In genomic region chr14:103694295-103694694, GRCm38 (mm10) we compare ENCODE assay signal across 9 mouse cellular contexts. TPM values are rescaled to one million over a fixed set of nuclear protein-coding genes. Genes with fewer than 3 reads are reported as not detected.
DNase-seq lines count a peak whose midpoint lies in the region; ATAC-seq and TF ChIP-seq lines count a peak whose summit lies in the region.
"Had no signal": no experiment of that assay in that cellular context is flagged by ENCODE, and none has a peak within 500 bp of the region (broad histone marks: within the 10 kb centered on the region; RNA-seq: fewer than 3 reads in every experiment).

No protein-coding gene starts in this region.

- DNase-seq in layer of hippocampus, adult 11-12 months (ENCODE audit: low spot score): peak; percentile 67
- no peak for DNase-seq in layer of hippocampus, adult 9-10 months (ENCODE audit: low spot score)
- DNase-seq in ES-E14 (ENCODE audit: low read depth, low spot score): peak; percentile 69
- peak; percentile 35 for DNase-seq in c-Kit-positive CD71-positive TER-119-negative erythroid progenitor cells, embryonic 14.5 days (ENCODE audit: low read depth)
- peak; percentile 78 for DNase-seq in forebrain, embryonic 14.5 days (ENCODE audit: low spot score)
- peak; percentile 29 to 66 for DNase-seq in kidney, postnatal 36 days
- peak; percentile 54 for DNase-seq in thymus, postnatal 14 days

- H3K9me3 ChIP-seq in ES-E14 (ENCODE audit: control insufficient read depth, insufficient read depth, low read depth, low read length): no peaks in the 10 kb centered on the region
- no peaks in the 10 kb centered on the region for H3K9me3 ChIP-seq in forebrain, embryonic 14.5 days (replicated peaks; ENCODE audit: control insufficient read depth, low read length)
- H3K9me3 ChIP-seq in midbrain, embryonic 15.5 days: no peaks in the 10 kb centered on the region
- H3K9me3 ChIP-seq: megakaryocyte, embryonic 14.5 days had no signal

- no peak overlapping the region for H3K4me3 ChIP-seq in ES-E14 (ENCODE audit: insufficient read depth in 1 of 2, low read depth in 1 of 2, low read length in 2 of 2, poor library complexity in 1 of 2, severe bottlenecking in 1 of 2)
- H3K4me3 ChIP-seq in forebrain, embryonic 14.5 days (ENCODE audit: low read depth, low read length): no peak overlapping the region
- H3K4me3 ChIP-seq in midbrain, embryonic 15.5 days: no peak overlapping the region
- H3K4me3 ChIP-seq: megakaryocyte, embryonic 14.5 days had no signal

- 12% methylated on average over 1 of the region's 1 CpGs for WGBS in forebrain, embryonic 14.5 days
- WGBS in midbrain, embryonic 15.5 days: 46% methylated on average over 1 of the region's 1 CpGs

- no peaks in the 10 kb centered on the region for H3K27me3 ChIP-seq in forebrain, embryonic 14.5 days (replicated peaks; ENCODE audit: control insufficient read depth, insufficient read depth, low read length)
- H3K27me3 ChIP-seq in midbrain, embryonic 15.5 days (replicated peaks): no peaks in the 10 kb centered on the region
- H3K27me3 ChIP-seq: megakaryocyte, embryonic 14.5 days had no signal

- peak; percentile 69 for ATAC-seq in forebrain, embryonic 14.5 days
- ATAC-seq in midbrain, embryonic 15.5 days (replicated peaks): peak; percentile 57

- in situ Hi-C loops in ES-E14 (cut with MboI; ENCODE audit: low sequenced_read_pairs in 2 of 2, unreplicated experiment in 2 of 2): no loop called here

- no peak overlapping the region for H3K9ac ChIP-seq in ES-E14 (ENCODE audit: insufficient read depth, low read depth, low read length, poor library complexity, severe bottlenecking)
- no peak overlapping the region for H3K9ac ChIP-seq in forebrain, embryonic 14.5 days (ENCODE audit: low read length)
- H3K9ac ChIP-seq in midbrain, embryonic 15.5 days: no peak overlapping the region

- no peaks in the 10 kb centered on the region for H3K36me3 ChIP-seq in ES-E14 (ENCODE audit: control insufficient read depth, insufficient read depth, low read length, poor library complexity, severe bottlenecking)
- peaks cover 47% of the 10 kb centered on the region for H3K36me3 ChIP-seq in forebrain, embryonic 14.5 days (ENCODE audit: control insufficient read depth, insufficient read depth, low read length)
- H3K36me3 ChIP-seq in midbrain, embryonic 15.5 days (replicated peaks): peaks cover 19% of the 10 kb centered on the region

- H3K4me2 ChIP-seq in forebrain, embryonic 14.5 days (ENCODE audit: low read length): no peak overlapping the region
- no peak overlapping the region for H3K4me2 ChIP-seq in midbrain, embryonic 15.5 days

- H3K27ac ChIP-seq in ES-E14 (ENCODE audit: insufficient read depth, low read depth, low read length, poor library complexity, severe bottlenecking): no peak overlapping the region
- no peak overlapping the region for H3K27ac ChIP-seq in forebrain, embryonic 14.5 days (ENCODE audit: low read depth, low read length)
- H3K27ac ChIP-seq in midbrain, embryonic 15.5 days: no peak overlapping the region

- H3K4me1 ChIP-seq in ES-E14 (ENCODE audit: control insufficient read depth in 2 of 2, insufficient read depth in 2 of 2, low read length in 2 of 2, poor library complexity in 1 of 2): no peaks in the 10 kb centered on the region
- no peaks in the 10 kb centered on the region for H3K4me1 ChIP-seq in forebrain, embryonic 14.5 days (ENCODE audit: control insufficient read depth, insufficient read depth, low read length)
- no peaks in the 10 kb centered on the region for H3K4me1 ChIP-seq in midbrain, embryonic 15.5 days
- H3K4me1 ChIP-seq: megakaryocyte, embryonic 14.5 days had no signal

TF ChIP-seq in ES-E14, 5 proteins besides CTCF, POLR2A, EP300 and RAD21:
- no peak for TF ChIP-seq MAFK (IDR thresholded peaks at IDR 0.05; ENCODE audit: insufficient read depth, low read depth, low read length)
- TF ChIP-seq ZC3H11A (IDR thresholded peaks at IDR 0.05; ENCODE audit: borderline replicate concordance, low read depth, low read length): peak; percentile 63; the same call in 1 of the 2 replicates

RNA-seq across cellular contexts. Expression of gene Slain1, which starts 44.3 kb away (rescaled TPM):
- total RNA-seq in ES-E14 (2012; rRNA removed): 3.8 and 6.4 TPM in 2 replicates
- 23.5 and 27.1 TPM in 2 replicates for polyA plus RNA-seq in forebrain, embryonic 14.5 days (2014; fragmentation: Nextera tagmentation; extraction: Ambion mirVana)
- 21.7 TPM in 2 replicates for polyA plus RNA-seq in midbrain, embryonic 15.5 days (2015; fragmentation: Nextera tagmentation; extraction: Ambion mirVana)
